Mouse (Mus musculus) lung, postnatal 0 days (tissue): Measurements from ENCODE around the gene Cuedc2.

ENCODE experiments used
- CTCF ChIP-seq: IDR thresholded peaks from 2 replicates; pipeline ENCODE4 v1.5.1; 2016; ENCODE audit warnings: antibody characterized with exemption, mild to moderate bottlenecking
- EP300 ChIP-seq: IDR thresholded peaks from 2 replicates; pipeline ENCODE4 v1.6.1; 2016; ENCODE audit warnings: antibody characterized with exemption, mild to moderate bottlenecking, control low read depth

GRCm38 (mm10) chr19:46350168-46350932 lies 11.8 kb upstream of the Cuedc2 start, which contains the start of gene 2310034G01Rik:
- TF ChIP-seq CTCF (no peak), EP300 (no peak)
